Mouse (Mus musculus): Measurements from ENCODE around the gene A530084C06Rik. TPM values are rescaled to one million over a fixed set of nuclear protein-coding genes. Genes with fewer than 3 reads are reported as not detected.

The A530084C06Rik gene
- not detected in 2 replicates for polyA plus RNA-seq (2015; fragmentation: Nextera tagmentation; extraction: Ambion mirVana)

- Histone ChIP-seq H3K9me3 (no peaks in the 10 kb centered on the region), H3K4me2 (peak within 1 kb of the TSS; percentile 96), H3K27me3 (peaks cover 96% of the 10 kb centered on the region), H3K27ac (replicated peaks) (peak within 1 kb of the TSS; percentile 46), H3K36me3 (no peaks in the 10 kb centered on the region), H3K9ac (peak within 1 kb of the TSS; percentile 64), H3K4me3 (peak within 1 kb of the TSS; percentile 51), H3K4me1 (replicated peaks) (peaks cover 31% of the 10 kb centered on the region)
- ATAC-seq (ENCODE audit: low read depth): peak; percentile 38
- under 1% methylated on average over 84 of the region's 88 CpGs for WGBS
These were observed at the start of gene A530084C06Rik for GRCm38 (mm10) chr13:31558521-31559418. TSS of gene A530084C06Rik (minus strand) at chr13:31559333.

GRCm38 (mm10) chr13:31603964-31604363 is 44.8 kb upstream of the A530084C06Rik start:
- 71% methylated on average over 6 of the region's 6 CpGs for WGBS
- Histone ChIP-seq H3K9me3 (no peaks in the 10 kb centered on the region), H3K4me2 (no peak overlapping the region), H3K27ac (replicated peaks) (no peak overlapping the region), H3K36me3 (no peaks in the 10 kb centered on the region), H3K9ac (no peak overlapping the region), H3K4me1 (replicated peaks) (no peaks in the 10 kb centered on the region), H3K4me3 (no peak overlapping the region), H3K27me3 (peaks cover 3% of the 10 kb centered on the region)
- no peak for ATAC-seq (ENCODE audit: low read depth)

DNA sequence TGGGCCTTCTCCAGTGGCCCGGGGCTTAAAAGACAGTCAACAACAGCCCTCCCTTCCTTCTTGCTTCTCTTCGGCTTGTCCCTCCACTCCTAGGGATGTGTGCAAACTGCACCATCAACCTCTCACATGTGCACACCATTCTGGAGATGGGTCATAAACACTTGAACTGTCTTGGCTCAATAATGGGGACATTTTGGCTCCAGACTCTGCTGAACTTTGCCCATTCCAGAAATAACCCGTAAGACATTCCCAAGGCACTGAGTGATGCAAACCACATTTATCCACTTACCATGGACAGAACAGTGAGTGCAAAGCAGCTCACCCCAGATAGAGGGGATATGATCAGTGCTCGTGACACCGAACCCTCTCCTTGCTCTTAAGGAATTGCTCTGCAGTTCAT is 40.4 kb upstream of the A530084C06Rik start:
- 83% methylated on average over 5 of the region's 5 CpGs for WGBS
- no peaks in the 10 kb centered on the region for H3K36me3 ChIP-seq
- H3K27ac ChIP-seq (replicated peaks): no peak overlapping the region
- ATAC-seq (ENCODE audit: low read depth): no peak
- H3K4me2 ChIP-seq: no peak overlapping the region
- no peak overlapping the region for H3K4me3 ChIP-seq
- H3K27me3 ChIP-seq: no peaks in the 10 kb centered on the region
- no peaks in the 10 kb centered on the region for H3K4me1 ChIP-seq (replicated peaks)
- no peaks in the 10 kb centered on the region for H3K9me3 ChIP-seq
- H3K9ac ChIP-seq: no peak overlapping the region

GRCm38 (mm10) chr13:31587341-31587740 is 28.2 kb upstream of the A530084C06Rik start:
- no peak overlapping the region for H3K27ac ChIP-seq (replicated peaks)
- no peak overlapping the region for H3K9ac ChIP-seq
- no peak for ATAC-seq (ENCODE audit: low read depth)
- WGBS: 71% methylated on average over 5 of the region's 5 CpGs
- H3K27me3 ChIP-seq: no peaks in the 10 kb centered on the region
- H3K36me3 ChIP-seq: no peaks in the 10 kb centered on the region
- H3K4me2 ChIP-seq: no peak overlapping the region
- H3K4me3 ChIP-seq: no peak overlapping the region
- H3K4me1 ChIP-seq (replicated peaks): no peaks in the 10 kb centered on the region
- H3K9me3 ChIP-seq: no peaks in the 10 kb centered on the region

- Histone ChIP-seq H3K4me2 (no peak overlapping the region), H3K27ac (replicated peaks) (no peak overlapping the region), H3K27me3 (no peaks in the 10 kb centered on the region), H3K9me3 (no peaks in the 10 kb centered on the region), H3K9ac (no peak overlapping the region), H3K36me3 (no peaks in the 10 kb centered on the region), H3K4me3 (no peak overlapping the region), H3K4me1 (replicated peaks) (peaks cover 4% of the 10 kb centered on the region)
- WGBS: 74% methylated on average over 9 of the region's 9 CpGs
- no peak for ATAC-seq (ENCODE audit: low read depth)
These were observed 20.7 kb upstream of the A530084C06Rik start for GRCm38 (mm10) chr13:31579866-31580265.

DNA sequence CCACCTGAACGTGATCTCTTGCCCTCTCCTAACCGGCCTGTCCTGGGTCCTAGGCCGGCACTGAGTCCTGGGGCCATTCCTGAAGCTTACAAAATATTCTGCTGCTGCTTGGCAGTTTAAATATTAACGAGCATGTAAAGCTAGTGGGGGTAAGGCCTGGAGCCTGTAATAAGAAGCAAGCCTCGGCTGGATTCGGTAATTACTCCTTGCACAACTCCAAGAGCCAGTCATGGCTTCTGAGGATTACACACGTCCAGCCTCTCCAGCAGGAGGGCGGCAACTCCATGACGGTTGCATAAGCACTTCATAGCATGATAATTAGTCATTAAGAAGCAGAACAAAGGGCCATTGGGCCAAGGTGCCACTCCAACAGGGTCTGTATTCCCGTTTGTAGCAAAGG is 19.3 kb upstream of the A530084C06Rik start:
- ATAC-seq (ENCODE audit: low read depth): no peak
- WGBS: 44% methylated on average over 10 of the region's 10 CpGs
- H3K27ac ChIP-seq (replicated peaks): no peak overlapping the region

GRCm38 (mm10) chr13:31577576-31577975 is 18.4 kb upstream of the A530084C06Rik start:
- Histone ChIP-seq H3K27ac (replicated peaks) (no peak overlapping the region), H3K27me3 (no peaks in the 10 kb centered on the region), H3K9me3 (no peaks in the 10 kb centered on the region), H3K4me3 (no peak overlapping the region), H3K36me3 (no peaks in the 10 kb centered on the region), H3K4me2 (no peak overlapping the region), H3K4me1 (replicated peaks) (peaks cover 4% of the 10 kb centered on the region), H3K9ac (no peak overlapping the region)
- ATAC-seq (ENCODE audit: low read depth): no peak
- WGBS: 19% methylated on average over 6 of the region's 6 CpGs

More for the DNA sequence above, 19.3 kb upstream of the A530084C06Rik start:
- no peaks in the 10 kb centered on the region for H3K36me3 ChIP-seq
- no peak overlapping the region for H3K4me2 ChIP-seq
- H3K4me1 ChIP-seq (replicated peaks): peaks cover 4% of the 10 kb centered on the region
- H3K27me3 ChIP-seq: no peaks in the 10 kb centered on the region
- H3K9me3 ChIP-seq: no peaks in the 10 kb centered on the region
- H3K4me3 ChIP-seq: no peak overlapping the region
- H3K9ac ChIP-seq: no peak overlapping the region

GRCm38 (mm10) chr13:31576696-31577095 is 17.6 kb upstream of the A530084C06Rik start:
- no peak overlapping the region for H3K9ac ChIP-seq

GRCm38 (mm10) chr13:31574627-31575026 is 15.5 kb upstream of the A530084C06Rik start:
- peaks cover 4% of the 10 kb centered on the region for H3K4me1 ChIP-seq (replicated peaks)
- 86% methylated on average over 3 of the region's 3 CpGs for WGBS
- H3K9me3 ChIP-seq: no peaks in the 10 kb centered on the region
- no peak overlapping the region for H3K9ac ChIP-seq
- no peak overlapping the region for H3K4me2 ChIP-seq
- no peak overlapping the region for H3K27ac ChIP-seq (replicated peaks)
- ATAC-seq (ENCODE audit: low read depth): no peak
- H3K27me3 ChIP-seq: no peaks in the 10 kb centered on the region; the same call in 1 of the 2 replicates
- no peaks in the 10 kb centered on the region for H3K36me3 ChIP-seq
- no peak overlapping the region for H3K4me3 ChIP-seq

More at GRCm38 (mm10) chr13:31576696-31577095, 17.6 kb upstream of the A530084C06Rik start:
- Histone ChIP-seq H3K27ac (replicated peaks) (no peak overlapping the region), H3K4me2 (no peak overlapping the region), H3K4me3 (no peak overlapping the region), H3K4me1 (replicated peaks) (peaks cover 4% of the 10 kb centered on the region), H3K36me3 (no peaks in the 10 kb centered on the region), H3K27me3 (no peaks in the 10 kb centered on the region), H3K9me3 (no peaks in the 10 kb centered on the region)
- ATAC-seq (ENCODE audit: low read depth): no peak
- 10% methylated on average over 4 of the region's 4 CpGs for WGBS

DNA sequence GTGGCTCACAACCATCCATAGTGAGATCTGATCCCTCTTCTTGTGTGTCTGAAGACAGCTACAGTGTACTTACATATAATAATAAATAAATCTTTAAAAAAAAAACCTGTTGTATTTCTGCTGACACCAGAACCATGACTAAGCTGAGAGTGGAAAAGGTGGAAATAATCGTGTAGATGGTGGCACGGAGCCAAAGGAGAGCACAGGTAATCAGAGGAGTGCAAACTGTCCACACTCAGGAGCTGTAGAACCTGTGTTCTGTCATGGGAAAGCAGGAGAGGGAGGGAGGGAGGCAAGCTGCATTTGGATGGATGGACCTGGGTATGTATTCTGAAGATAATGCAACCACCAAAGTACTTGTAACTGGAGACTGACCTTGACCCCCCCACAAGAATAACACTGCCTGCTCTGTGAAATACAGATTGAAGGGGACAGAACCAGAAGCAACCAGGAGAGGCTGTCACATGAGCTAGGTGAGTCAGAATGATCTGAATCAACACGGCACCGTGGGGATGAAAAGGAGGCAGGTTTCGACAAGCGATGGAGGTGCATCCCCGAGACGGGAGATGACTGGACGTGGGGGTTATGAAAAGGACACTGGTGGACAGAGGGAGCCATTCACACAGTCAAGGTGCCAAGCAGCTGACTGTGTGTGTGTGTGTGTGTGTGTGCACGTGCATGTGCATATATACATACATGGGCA is 13.8 kb upstream of the A530084C06Rik start:
- H3K4me2 ChIP-seq: no peak overlapping the region
- H3K9ac ChIP-seq: no peak overlapping the region
- H3K27ac ChIP-seq (replicated peaks): no peak overlapping the region
- no peak overlapping the region for H3K4me3 ChIP-seq
- 92% methylated on average over 10 of the region's 10 CpGs for WGBS
- H3K27me3 ChIP-seq: no peaks in the 10 kb centered on the region; the same call in none of the 2 replicates
- ATAC-seq (ENCODE audit: low read depth): no peak
- no peaks in the 10 kb centered on the region for H3K4me1 ChIP-seq (replicated peaks)
- no peaks in the 10 kb centered on the region for H3K9me3 ChIP-seq
- no peaks in the 10 kb centered on the region for H3K36me3 ChIP-seq

GRCm38 (mm10) chr13:31567617-31568294 is 8.6 kb upstream of the A530084C06Rik start:
- no peak for ATAC-seq (ENCODE audit: low read depth)

DNA sequence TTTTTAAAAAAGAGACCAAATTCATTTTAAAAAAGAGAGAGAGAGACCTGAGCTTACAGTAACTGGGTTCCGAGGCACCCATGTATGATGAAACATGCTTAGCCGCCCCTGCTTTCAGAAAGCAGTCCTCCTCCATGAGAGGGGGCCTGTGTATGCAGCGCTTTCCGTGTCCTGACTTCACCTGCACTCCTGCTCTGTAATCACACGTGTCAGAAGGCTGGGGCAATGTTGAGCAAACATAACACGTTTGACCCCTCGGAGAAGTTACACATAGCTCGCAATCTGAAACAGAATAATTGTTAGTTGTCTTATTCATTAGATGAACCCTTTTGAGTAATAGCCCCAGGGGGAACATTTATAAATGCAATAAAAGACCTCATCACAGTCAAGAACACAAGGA is 8.0 kb upstream of the A530084C06Rik start:
- Histone ChIP-seq H3K4me3 (no peak overlapping the region), H3K4me1 (replicated peaks) (no peaks in the 10 kb centered on the region), H3K27me3 (peaks cover 42% of the 10 kb centered on the region), H3K9me3 (no peaks in the 10 kb centered on the region), H3K4me2 (no peak overlapping the region), H3K9ac (no peak overlapping the region), H3K36me3 (no peaks in the 10 kb centered on the region), H3K27ac (replicated peaks) (no peak overlapping the region)
- 68% methylated on average over 8 of the region's 8 CpGs for WGBS
- no peak for ATAC-seq (ENCODE audit: low read depth)

More at GRCm38 (mm10) chr13:31567617-31568294, 8.6 kb upstream of the A530084C06Rik start:
- no peaks in the 10 kb centered on the region for H3K4me1 ChIP-seq (replicated peaks)
- no peak overlapping the region for H3K4me3 ChIP-seq
- H3K36me3 ChIP-seq: no peaks in the 10 kb centered on the region
- H3K9me3 ChIP-seq: no peaks in the 10 kb centered on the region
- no peak overlapping the region for H3K27ac ChIP-seq (replicated peaks)
- H3K27me3 ChIP-seq: peaks cover 35% of the 10 kb centered on the region
- no peak overlapping the region for H3K9ac ChIP-seq
- 91% methylated on average over 6 of the region's 6 CpGs for WGBS
- no peak overlapping the region for H3K4me2 ChIP-seq

All from neural tube, embryonic 13.5 days (tissue).